Mouse (Mus musculus): Measurements from ENCODE around the gene Slc24a3. TPM values are rescaled to one million over a fixed set of nuclear protein-coding genes. Genes with fewer than 3 reads are reported as not detected.

The Slc24a3 gene
- polyA plus RNA-seq, 1 experiment from 2014 or later: 3.8 TPM

- Histone ChIP-seq H3K4me3 (ENCODE audit: control insufficient read depth in 1 of 2, insufficient read depth in 1 of 2, low read depth in 1 of 2, low read length in 2 of 2) (no peak overlapping the region), H3K27ac (replicated peaks in 1 of 2; ENCODE audit: control insufficient read depth in 1 of 2, insufficient read depth in 1 of 2, low read depth in 2 of 2, low read length in 2 of 2) (no peak overlapping the region), H3K36me3 (ENCODE audit: control insufficient read depth, insufficient read depth, low read length) (no peaks in the 10 kb centered on the region), H3K27me3 (ENCODE audit: control insufficient read depth, insufficient read depth, low read length) (no peaks in the 10 kb centered on the region), H3K9ac (ENCODE audit: low read length) (no peak overlapping the region), H3K4me1 (ENCODE audit: control insufficient read depth in 2 of 2, insufficient read depth in 2 of 2, low read length in 2 of 2) (no peaks in the 10 kb centered on the region), H3K4me2 (ENCODE audit: low read length) (no peak overlapping the region), H3K9me3 (ENCODE audit: control insufficient read depth, low read length) (no peaks in the 10 kb centered on the region)
- 85% methylated on average over 4 of the region's 4 CpGs for WGBS
- ATAC-seq (ENCODE audit: insufficient number of reproducible peaks, insufficient read depth, low FRiP score, low read depth): no peak
Observed at GRCm38 (mm10) chr2:145197076-145197475, 29.5 kb downstream of the Slc24a3 start.

- Histone ChIP-seq H3K4me1 (ENCODE audit: control insufficient read depth in 2 of 2, insufficient read depth in 2 of 2, low read length in 2 of 2) (no peaks in the 10 kb centered on the region), H3K4me3 (ENCODE audit: control insufficient read depth in 1 of 2, insufficient read depth in 1 of 2, low read depth in 1 of 2, low read length in 2 of 2) (no peak overlapping the region), H3K36me3 (ENCODE audit: control insufficient read depth, insufficient read depth, low read length) (no peaks in the 10 kb centered on the region), H3K27ac (replicated peaks in 1 of 2; ENCODE audit: control insufficient read depth in 1 of 2, insufficient read depth in 1 of 2, low read depth in 2 of 2, low read length in 2 of 2) (no peak overlapping the region), H3K4me2 (ENCODE audit: low read length) (no peak overlapping the region), H3K9ac (ENCODE audit: low read length) (no peak overlapping the region), H3K9me3 (ENCODE audit: control insufficient read depth, low read length) (no peaks in the 10 kb centered on the region), H3K27me3 (ENCODE audit: control insufficient read depth, insufficient read depth, low read length) (no peaks in the 10 kb centered on the region)
- WGBS: 91% methylated on average over 11 of the region's 11 CpGs
- no peak for ATAC-seq (ENCODE audit: insufficient number of reproducible peaks, insufficient read depth, low FRiP score, low read depth)
Observed at GRCm38 (mm10) chr2:145213587-145213986, 46.0 kb downstream of the Slc24a3 start.

- ATAC-seq (ENCODE audit: insufficient number of reproducible peaks, insufficient read depth, low FRiP score, low read depth): no peak
- H3K27ac ChIP-seq (replicated peaks in 1 of 2; ENCODE audit: control insufficient read depth in 1 of 2, insufficient read depth in 1 of 2, low read depth in 2 of 2, low read length in 2 of 2): no peak overlapping the region
- no peak overlapping the region for H3K9ac ChIP-seq (ENCODE audit: low read length)
- no peaks in the 10 kb centered on the region for H3K36me3 ChIP-seq (ENCODE audit: control insufficient read depth, insufficient read depth, low read length)
- H3K4me1 ChIP-seq (ENCODE audit: control insufficient read depth in 2 of 2, insufficient read depth in 2 of 2, low read length in 2 of 2): no peaks in the 10 kb centered on the region
- no peak overlapping the region for H3K4me3 ChIP-seq (ENCODE audit: control insufficient read depth in 1 of 2, insufficient read depth in 1 of 2, low read depth in 1 of 2, low read length in 2 of 2)
- H3K9me3 ChIP-seq (ENCODE audit: control insufficient read depth, low read length): no peaks in the 10 kb centered on the region
- H3K4me2 ChIP-seq (ENCODE audit: low read length): no peak overlapping the region
- H3K27me3 ChIP-seq (ENCODE audit: control insufficient read depth, insufficient read depth, low read length): no peaks in the 10 kb centered on the region
- 88% methylated on average over 8 of the region's 8 CpGs for WGBS
Observed at GRCm38 (mm10) chr2:145214086-145214831, 46.7 kb downstream of the Slc24a3 start.

GRCm38 (mm10) chr2:145216580-145216979, 49.0 kb downstream of the Slc24a3 start:
- 55% methylated on average over 2 of the region's 2 CpGs for WGBS
- ATAC-seq (ENCODE audit: insufficient number of reproducible peaks, insufficient read depth, low FRiP score, low read depth): no peak

GRCm38 (mm10) chr2:145217422-145217821, 49.9 kb downstream of the Slc24a3 start:
- Histone ChIP-seq H3K4me2 (ENCODE audit: low read length) (no peak overlapping the region), H3K36me3 (ENCODE audit: control insufficient read depth, insufficient read depth, low read length) (no peaks in the 10 kb centered on the region), H3K27ac (replicated peaks in 1 of 2; ENCODE audit: control insufficient read depth in 1 of 2, insufficient read depth in 1 of 2, low read depth in 2 of 2, low read length in 2 of 2) (no peak overlapping the region), H3K9me3 (ENCODE audit: control insufficient read depth, low read length) (no peaks in the 10 kb centered on the region), H3K9ac (ENCODE audit: low read length) (no peak overlapping the region), H3K27me3 (ENCODE audit: control insufficient read depth, insufficient read depth, low read length) (no peaks in the 10 kb centered on the region), H3K4me1 (ENCODE audit: control insufficient read depth in 2 of 2, insufficient read depth in 2 of 2, low read length in 2 of 2) (no peaks in the 10 kb centered on the region), H3K4me3 (ENCODE audit: control insufficient read depth in 1 of 2, insufficient read depth in 1 of 2, low read depth in 1 of 2, low read length in 2 of 2) (no peak overlapping the region)
- ATAC-seq (ENCODE audit: insufficient number of reproducible peaks, insufficient read depth, low FRiP score, low read depth): no peak
- 89% methylated on average over 2 of the region's 2 CpGs for WGBS

More at GRCm38 (mm10) chr2:145216580-145216979, 49.0 kb downstream of the Slc24a3 start:
- Histone ChIP-seq H3K4me2 (ENCODE audit: low read length) (no peak overlapping the region), H3K4me3 (ENCODE audit: control insufficient read depth in 1 of 2, insufficient read depth in 1 of 2, low read depth in 1 of 2, low read length in 2 of 2) (no peak overlapping the region), H3K9me3 (ENCODE audit: control insufficient read depth, low read length) (no peaks in the 10 kb centered on the region), H3K4me1 (ENCODE audit: control insufficient read depth in 2 of 2, insufficient read depth in 2 of 2, low read length in 2 of 2) (no peaks in the 10 kb centered on the region), H3K27ac (replicated peaks in 1 of 2; ENCODE audit: control insufficient read depth in 1 of 2, insufficient read depth in 1 of 2, low read depth in 2 of 2, low read length in 2 of 2) (no peak overlapping the region), H3K9ac (ENCODE audit: low read length) (no peak overlapping the region), H3K27me3 (ENCODE audit: control insufficient read depth, insufficient read depth, low read length) (no peaks in the 10 kb centered on the region), H3K36me3 (ENCODE audit: control insufficient read depth, insufficient read depth, low read length) (no peaks in the 10 kb centered on the region)

- Histone ChIP-seq H3K4me1 (ENCODE audit: control insufficient read depth in 2 of 2, insufficient read depth in 2 of 2, low read length in 2 of 2) (no peaks in the 10 kb centered on the region), H3K4me2 (ENCODE audit: low read length) (no peak overlapping the region), H3K4me3 (ENCODE audit: control insufficient read depth in 1 of 2, insufficient read depth in 1 of 2, low read depth in 1 of 2, low read length in 2 of 2) (no peak overlapping the region), H3K27me3 (ENCODE audit: control insufficient read depth, insufficient read depth, low read length) (no peaks in the 10 kb centered on the region), H3K27ac (replicated peaks in 1 of 2; ENCODE audit: control insufficient read depth in 1 of 2, insufficient read depth in 1 of 2, low read depth in 2 of 2, low read length in 2 of 2) (no peak overlapping the region), H3K36me3 (ENCODE audit: control insufficient read depth, insufficient read depth, low read length) (no peaks in the 10 kb centered on the region), H3K9ac (ENCODE audit: low read length) (no peak overlapping the region), H3K9me3 (ENCODE audit: control insufficient read depth, low read length) (no peaks in the 10 kb centered on the region)
- 75% methylated on average over 6 of the region's 6 CpGs for WGBS
- ATAC-seq (ENCODE audit: insufficient number of reproducible peaks, insufficient read depth, low FRiP score, low read depth): no peak
Observed at GRCm38 (mm10) chr2:145219246-145219645, 51.7 kb downstream of the Slc24a3 start.

GRCm38 (mm10) chr2:145223646-145224045, 56.1 kb downstream of the Slc24a3 start:
- no peaks in the 10 kb centered on the region for H3K36me3 ChIP-seq (ENCODE audit: control insufficient read depth, insufficient read depth, low read length)
- WGBS: 85% methylated on average over 4 of the region's 4 CpGs
- H3K9ac ChIP-seq (ENCODE audit: low read length): no peak overlapping the region
- no peaks in the 10 kb centered on the region for H3K27me3 ChIP-seq (ENCODE audit: control insufficient read depth, insufficient read depth, low read length)
- no peaks in the 10 kb centered on the region for H3K9me3 ChIP-seq (ENCODE audit: control insufficient read depth, low read length)
- no peak for ATAC-seq (ENCODE audit: insufficient number of reproducible peaks, insufficient read depth, low FRiP score, low read depth)
- H3K4me3 ChIP-seq (ENCODE audit: control insufficient read depth in 1 of 2, insufficient read depth in 1 of 2, low read depth in 1 of 2, low read length in 2 of 2): no peak overlapping the region
- H3K27ac ChIP-seq (replicated peaks in 1 of 2; ENCODE audit: control insufficient read depth in 1 of 2, insufficient read depth in 1 of 2, low read depth in 2 of 2, low read length in 2 of 2): no peak overlapping the region
- no peak overlapping the region for H3K4me2 ChIP-seq (ENCODE audit: low read length)
- H3K4me1 ChIP-seq (ENCODE audit: control insufficient read depth in 2 of 2, insufficient read depth in 2 of 2, low read length in 2 of 2): peaks cover 0 to 6% of the 10 kb centered on the region in 2 experiments; a peak in 1 of 4 replicates

- Histone ChIP-seq H3K4me2 (ENCODE audit: low read length) (no peak overlapping the region), H3K4me3 (ENCODE audit: control insufficient read depth in 1 of 2, insufficient read depth in 1 of 2, low read depth in 1 of 2, low read length in 2 of 2) (no peak overlapping the region), H3K27me3 (ENCODE audit: control insufficient read depth, insufficient read depth, low read length) (no peaks in the 10 kb centered on the region), H3K9me3 (ENCODE audit: control insufficient read depth, low read length) (no peaks in the 10 kb centered on the region), H3K36me3 (ENCODE audit: control insufficient read depth, insufficient read depth, low read length) (no peaks in the 10 kb centered on the region), H3K9ac (ENCODE audit: low read length) (no peak overlapping the region), H3K27ac (replicated peaks in 1 of 2; ENCODE audit: control insufficient read depth in 1 of 2, insufficient read depth in 1 of 2, low read depth in 2 of 2, low read length in 2 of 2) (peak overlapping the region in 1 of 2 experiments; percentile 24; a peak in 2 of 4 replicates), H3K4me1 (ENCODE audit: control insufficient read depth in 2 of 2, insufficient read depth in 2 of 2, low read length in 2 of 2) (peaks cover 0 to 6% of the 10 kb centered on the region in 2 experiments; a peak in 1 of 4 replicates)
- 62% methylated on average over 3 of the region's 3 CpGs for WGBS
- ATAC-seq (ENCODE audit: insufficient number of reproducible peaks, insufficient read depth, low FRiP score, low read depth): no peak
Observed at GRCm38 (mm10) chr2:145225640-145226039, 58.1 kb downstream of the Slc24a3 start.

All from heart, embryonic 14.5 days (tissue).